Mouse (Mus musculus): Measurements from ENCODE around the gene Ddx49.

The Ddx49 gene

DNA sequence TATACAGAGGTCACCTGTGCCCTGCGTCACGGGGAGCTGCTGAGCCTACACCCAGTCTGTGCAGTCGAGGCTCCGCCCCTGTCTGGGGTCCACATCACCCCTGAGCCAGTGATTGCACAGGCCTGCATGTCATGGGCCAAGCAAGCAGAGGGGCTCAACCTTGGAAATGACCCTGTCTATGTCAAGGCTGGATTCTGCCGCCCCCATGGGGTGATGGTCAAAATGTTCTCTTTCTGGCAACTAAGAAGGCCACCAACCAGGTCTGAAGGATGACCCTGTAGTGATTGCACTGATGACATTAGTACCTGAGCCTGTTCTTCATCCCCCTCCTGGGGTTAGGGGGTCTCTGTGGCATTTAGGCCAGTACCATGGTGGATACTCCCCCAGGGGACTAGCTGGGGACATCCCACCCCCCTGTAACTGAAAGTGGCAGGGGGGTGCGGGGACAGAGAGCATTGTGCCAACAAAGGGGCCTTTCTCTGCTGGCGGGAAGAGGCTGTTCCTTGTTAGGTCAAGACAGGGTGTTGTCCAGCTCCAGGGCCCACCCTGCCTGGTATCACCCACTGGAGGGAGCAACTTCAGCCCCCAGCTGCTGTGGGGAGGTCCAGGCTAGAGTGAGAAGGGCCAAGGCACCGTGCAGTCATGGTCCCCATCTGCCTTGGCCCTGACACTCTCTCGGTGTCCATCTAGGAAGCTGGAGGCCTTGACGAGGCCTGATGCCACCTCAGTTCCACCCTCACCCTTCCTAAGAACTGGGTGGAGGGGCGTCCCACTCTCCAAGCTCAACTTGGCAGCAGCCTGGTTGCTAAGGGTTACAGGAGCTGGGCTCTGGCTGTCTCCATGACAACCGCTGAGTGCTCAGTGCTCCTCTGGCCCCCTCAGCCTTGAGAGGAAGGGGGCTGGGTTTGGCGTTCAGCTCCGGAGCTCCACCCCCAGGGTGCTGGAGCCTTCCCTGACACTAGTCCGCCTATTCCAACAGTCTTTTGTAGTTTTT, 14.5 kb upstream of the Ddx49 start:
- DNase-seq (ENCODE audit: low spot score) = no peak

- no peak for DNase-seq (ENCODE audit: low spot score)
Observed at GRCm38 (mm10) chr8:70315624-70316510, 13.6 kb upstream of the Ddx49 start, which contains the start of gene Cers1. Cers1 (plus strand) TSS chr8:70315775.

- no peak for DNase-seq (ENCODE audit: low spot score)
Observed at GRCm38 (mm10) chr8:70313399-70313798, 11.1 kb upstream of the Ddx49 start.

GRCm38 (mm10) chr8:70309311-70309710, 7.0 kb upstream of the Ddx49 start:
- no peak for DNase-seq (ENCODE audit: low spot score)

DNA sequence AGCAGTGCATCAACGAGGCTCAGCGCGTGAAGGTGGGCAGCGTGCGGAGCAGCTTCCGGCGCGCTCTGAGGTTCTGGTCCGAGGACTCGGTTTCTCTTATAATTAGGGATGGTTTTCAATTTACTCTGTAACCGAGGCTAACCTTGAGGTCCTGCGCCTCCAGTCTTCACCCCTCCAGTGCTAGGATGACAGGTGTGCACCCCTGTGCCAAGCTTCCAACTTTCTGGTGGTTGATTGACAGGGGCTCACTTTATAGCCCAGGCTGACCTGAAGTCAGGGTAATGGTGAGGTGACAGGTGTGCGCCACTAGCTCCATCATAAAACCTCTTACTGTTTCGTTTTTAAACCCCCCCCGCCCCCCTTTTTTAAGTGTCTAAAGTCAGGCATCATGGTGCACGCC, 612 bp upstream of the Ddx49 start:
- no peak for DNase-seq (ENCODE audit: low spot score)

DNA sequence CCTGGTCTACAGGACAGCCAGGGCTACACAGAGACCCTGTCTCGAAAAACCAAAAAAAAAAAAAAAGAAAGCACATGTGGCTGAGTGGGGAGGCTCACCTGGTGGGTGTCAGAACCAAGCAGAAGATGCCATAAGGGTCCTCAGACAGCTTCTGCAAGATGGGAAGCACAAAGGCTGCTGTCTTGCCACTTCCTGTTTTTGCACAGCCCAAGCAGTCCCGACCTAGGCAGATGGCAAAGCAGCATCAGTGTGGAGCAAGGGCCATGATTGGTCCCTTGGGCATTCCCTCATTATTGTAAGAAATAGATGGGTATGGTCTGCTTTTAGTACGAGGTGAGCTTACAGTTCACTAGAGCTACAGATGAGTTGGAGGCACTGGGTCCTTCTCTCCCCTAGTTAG, 1.4 kb downstream of the Ddx49 start:
- DNase-seq (ENCODE audit: low spot score) = no peak

- DNase-seq (ENCODE audit: low spot score) = no peak
Observed at GRCm38 (mm10) chr8:70293988-70294405, 8.3 kb downstream of the Ddx49 start.

- DNase-seq (ENCODE audit: low spot score) = no peak
Observed at GRCm38 (mm10) chr8:70286737-70287136, 15.6 kb downstream of the Ddx49 start.

DNA sequence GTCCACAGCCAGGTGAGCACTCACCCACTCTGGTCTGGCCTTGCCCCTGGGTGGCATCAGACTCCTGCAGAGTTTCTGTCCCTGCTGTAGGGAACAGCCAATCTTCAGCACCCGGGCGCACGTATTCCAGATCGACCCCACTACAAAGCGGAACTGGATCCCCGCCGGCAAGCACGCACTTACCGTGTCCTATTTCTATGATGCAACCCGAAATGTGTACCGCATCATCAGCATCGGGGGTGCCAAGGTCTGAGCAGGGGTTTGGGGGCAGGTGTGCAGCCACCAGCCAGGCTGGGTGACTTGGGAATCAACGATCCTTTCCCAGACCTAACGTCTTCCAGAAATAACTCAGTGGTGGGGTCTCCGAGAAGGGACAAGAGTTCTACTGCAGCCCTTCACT, 17.0 kb downstream of the Ddx49 start:
- DNase-seq (ENCODE audit: low spot score) = no peak

GRCm38 (mm10) chr8:70284421-70284820, 17.9 kb downstream of the Ddx49 start:
- DNase-seq (ENCODE audit: low spot score) = no peak

GRCm38 (mm10) chr8:70283136-70284077, 18.9 kb downstream of the Ddx49 start:
- no peak for DNase-seq (ENCODE audit: low spot score)

- DNase-seq (ENCODE audit: low spot score) = peak; percentile 50
Observed at GRCm38 (mm10) chr8:70282603-70283135, 19.6 kb downstream of the Ddx49 start, which contains the start of gene Homer3. Homer3 (plus strand) TSS chr8:70282827.

GRCm38 (mm10) chr8:70281001-70281400, 21.3 kb downstream of the Ddx49 start:
- DNase-seq (ENCODE audit: low spot score) = no peak

GRCm38 (mm10) chr8:70279266-70279665, 23.0 kb downstream of the Ddx49 start:
- no peak for DNase-seq (ENCODE audit: low spot score)

DNA sequence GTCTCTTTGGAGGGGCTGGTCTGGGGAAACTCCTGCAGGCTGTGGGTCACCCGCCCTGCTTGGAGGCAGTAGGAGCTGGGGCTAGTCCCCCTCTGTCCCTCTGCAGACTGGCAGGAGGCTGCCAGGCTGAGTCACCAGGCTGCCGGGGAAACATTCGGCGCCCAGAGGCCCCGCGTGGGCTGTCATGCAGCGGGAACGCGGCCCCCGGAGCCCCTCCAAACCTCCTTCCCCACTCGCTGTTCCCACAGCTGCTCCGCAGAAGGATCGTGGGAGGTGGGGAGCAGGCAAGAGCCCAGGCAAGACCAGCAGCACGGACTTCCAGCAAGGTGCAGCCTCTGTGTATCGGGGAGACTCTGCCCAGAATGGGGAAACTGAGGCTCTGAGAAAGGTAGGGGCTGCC, 24.1 kb downstream of the Ddx49 start:
- no peak for DNase-seq (ENCODE audit: low spot score)

DNA sequence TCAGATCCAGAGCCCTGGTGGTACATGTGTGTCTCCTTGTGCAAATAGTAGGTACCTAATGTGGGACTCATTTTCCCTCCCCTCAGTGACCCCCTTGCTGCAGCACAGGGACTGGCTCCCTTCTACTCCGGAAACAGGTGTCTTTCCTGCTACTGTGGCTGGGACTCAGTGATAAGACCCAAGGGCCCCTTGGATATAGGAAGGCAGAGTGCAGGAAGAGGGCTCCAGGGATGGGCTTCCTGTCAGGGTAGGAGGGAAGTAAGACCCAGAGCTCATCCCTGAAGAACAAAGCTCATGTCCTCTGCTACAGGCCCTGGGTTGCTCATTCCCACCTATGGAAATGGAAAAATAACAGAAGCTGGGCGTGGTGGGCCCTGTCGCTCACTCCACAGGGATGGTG, 25.8 kb downstream of the Ddx49 start:
- DNase-seq (ENCODE audit: low spot score) = no peak

GRCm38 (mm10) chr8:70274350-70274749, 27.9 kb downstream of the Ddx49 start:
- no peak for DNase-seq (ENCODE audit: low spot score)

DNA sequence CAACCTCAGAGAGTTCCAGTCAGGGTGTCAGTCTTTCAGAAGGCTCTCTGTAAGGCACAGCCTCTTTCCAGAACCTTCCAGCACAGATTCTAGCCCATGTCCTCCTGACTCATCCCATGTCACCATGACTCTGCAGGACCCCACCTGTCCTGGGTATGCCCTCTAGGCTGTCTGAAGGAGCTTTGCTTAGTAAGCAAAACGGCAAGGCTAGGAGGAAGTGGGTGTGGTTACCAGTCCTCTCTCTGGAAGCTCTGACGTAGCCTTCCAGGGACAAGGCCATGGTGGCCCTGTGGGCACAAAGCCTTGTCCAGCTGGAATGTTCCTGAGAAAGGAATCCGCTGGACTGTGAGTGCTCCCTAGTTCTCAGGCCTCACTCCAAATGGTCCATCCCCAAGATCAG, 29.3 kb downstream of the Ddx49 start:
- DNase-seq (ENCODE audit: low spot score) = no peak

- no peak for DNase-seq (ENCODE audit: low spot score)
Observed at GRCm38 (mm10) chr8:70268799-70269565, 33.3 kb downstream of the Ddx49 start.

GRCm38 (mm10) chr8:70268311-70268710, 34.0 kb downstream of the Ddx49 start:
- DNase-seq (ENCODE audit: low spot score) = no peak
